Mouse (Mus musculus) lung, adult 2 months (tissue): ENCODE results near the gene Cnpy1.

Source experiments
- CTCF ChIP-seq: fragments of 200-500 bp; IDR thresholded peaks from 2 replicates; pipeline ENCODE4 v1.5.1; 2011; ENCODE audit warnings: mild to moderate bottlenecking, low read length, control low read depth; ENCODE audit not compliant: insufficient read depth
- POLR2A ChIP-seq: fragments of 200-500 bp; IDR thresholded peaks from 2 replicates; pipeline ENCODE4 v1.6.1; 2011; ENCODE audit warnings: low read depth, mild to moderate bottlenecking, control low read depth, low read length, borderline replicate concordance; ENCODE audit errors: extremely low read depth

DNA sequence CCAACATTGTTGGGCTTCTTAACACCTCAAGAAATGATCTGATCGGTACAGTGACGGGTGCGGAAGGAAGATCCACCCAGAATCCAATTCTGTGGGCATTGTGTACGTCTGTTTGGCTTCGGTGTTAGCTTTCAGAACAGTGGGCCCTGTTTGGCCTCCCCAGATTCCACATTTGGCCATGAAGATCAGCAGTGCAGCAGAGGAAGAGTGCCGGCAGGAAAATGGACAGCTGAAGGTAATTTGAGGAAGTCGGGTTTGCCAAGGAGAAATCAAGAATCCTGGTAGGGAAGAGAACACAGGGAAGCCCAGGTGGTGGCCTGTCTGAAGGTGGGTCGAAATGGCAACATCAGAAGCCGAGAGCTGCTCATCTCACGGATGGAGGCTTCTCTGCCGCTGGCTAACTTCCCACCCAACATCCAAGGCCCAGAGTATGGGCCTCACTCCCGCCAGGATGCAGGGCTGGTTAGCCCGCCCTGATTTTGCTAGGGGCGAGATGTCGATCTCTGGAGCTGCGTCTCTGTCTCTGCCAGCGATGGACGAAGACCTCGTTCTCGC, 84.1 kb downstream of the Cnpy1 start:
- no peak for TF ChIP-seq CTCF
- no peak for TF ChIP-seq POLR2A
